8 mouse cellular contexts compared by ENCODE assay signal in the genomic region with DNA sequence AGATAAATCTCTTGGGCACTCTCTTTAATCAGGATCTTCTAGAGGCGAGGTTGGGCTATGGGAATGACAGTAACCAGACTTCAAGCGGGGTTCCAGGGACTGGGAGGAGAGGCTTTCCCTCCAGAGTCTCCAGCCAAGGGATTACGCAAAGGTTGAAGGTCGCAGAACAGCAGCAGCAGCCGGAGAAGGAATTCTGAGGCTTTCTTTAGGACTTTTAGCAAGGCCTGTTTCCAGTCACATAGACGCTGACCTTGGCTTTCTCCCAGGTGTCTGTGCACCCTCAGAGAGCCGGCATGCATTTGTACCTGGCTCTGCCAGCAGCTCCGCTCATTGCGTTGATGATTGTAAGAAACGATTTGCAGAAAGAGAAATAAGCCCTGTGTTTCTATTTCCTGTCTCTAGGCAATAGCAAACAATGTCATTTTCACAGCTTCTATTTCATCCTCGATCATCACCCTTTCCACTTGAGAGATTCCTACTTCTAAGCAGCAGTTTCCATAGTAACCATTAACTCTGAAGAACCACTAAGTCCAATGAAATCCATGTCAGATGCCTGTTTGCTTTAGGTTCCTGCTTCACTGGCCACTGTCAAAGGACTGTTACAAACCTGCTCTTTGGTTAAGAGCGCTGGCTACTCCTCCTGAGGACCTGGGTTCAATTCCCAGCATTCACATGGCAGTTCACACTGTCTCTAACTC.
A peak's percentile ranks its signal among the peaks of the same experiment; 100 is the strongest.
DNase-seq lines count a peak whose midpoint lies in the region; ATAC-seq lines count a peak whose summit lies in the region.

No protein-coding gene starts in this region.

- H3K36me3 ChIP-seq in forebrain, embryonic 14.5 days (ENCODE audit: control insufficient read depth, insufficient read depth, low read length) = no peaks in the 10 kb centered on the region
- H3K36me3 ChIP-seq in intestine, embryonic 15.5 days = no peaks in the 10 kb centered on the region
- no peaks in the 10 kb centered on the region for H3K36me3 ChIP-seq in midbrain, embryonic 12.5 days

- H3K4me2 ChIP-seq in forebrain, embryonic 14.5 days (ENCODE audit: low read length) = no peak overlapping the region
- H3K4me2 ChIP-seq in intestine, embryonic 15.5 days (replicated peaks) = no peak overlapping the region
- no peak overlapping the region; the same call in 1 of the 2 replicates for H3K4me2 ChIP-seq in midbrain, embryonic 12.5 days (replicated peaks)

- peak; percentile 20 to 21 for DNase-seq in cerebellum, postnatal 14 days
- DNase-seq in cerebellum, adult 8-10 months = no peak
- DNase-seq in MN1 (ENCODE audit: low spot score) = peak; percentile 37
- peak; percentile 70 for DNase-seq in forebrain, embryonic 14.5 days (ENCODE audit: low spot score)
- DNase-seq in frontal cortex, postnatal 25 days (ENCODE audit: low spot score in 2 of 2) = no peak
- no peak for DNase-seq in frontal cortex, postnatal 10 days (ENCODE audit: low spot score in 2 of 2)

- H3K27me3 ChIP-seq in forebrain, embryonic 14.5 days (replicated peaks; ENCODE audit: control insufficient read depth, insufficient read depth, low read length) = no peaks in the 10 kb centered on the region
- no peaks in the 10 kb centered on the region for H3K27me3 ChIP-seq in intestine, embryonic 15.5 days (replicated peaks)
- H3K27me3 ChIP-seq in midbrain, embryonic 12.5 days = no peaks in the 10 kb centered on the region

- H3K9me3 ChIP-seq in forebrain, embryonic 14.5 days (replicated peaks; ENCODE audit: control insufficient read depth, low read length) = no peaks in the 10 kb centered on the region
- H3K9me3 ChIP-seq in intestine, embryonic 15.5 days = no peaks in the 10 kb centered on the region
- no peaks in the 10 kb centered on the region for H3K9me3 ChIP-seq in midbrain, embryonic 12.5 days

- H3K9ac ChIP-seq in forebrain, embryonic 14.5 days (ENCODE audit: low read length) = no peak overlapping the region
- H3K9ac ChIP-seq in intestine, embryonic 15.5 days = no peak overlapping the region
- H3K9ac ChIP-seq in midbrain, embryonic 12.5 days (replicated peaks) = no peak overlapping the region

- no peaks in the 10 kb centered on the region for H3K4me1 ChIP-seq in forebrain, embryonic 14.5 days (ENCODE audit: control insufficient read depth, insufficient read depth, low read length)
- H3K4me1 ChIP-seq in intestine, embryonic 15.5 days (replicated peaks) = peaks cover 12% of the 10 kb centered on the region
- peaks cover 2% of the 10 kb centered on the region; the same call in 1 of the 2 replicates for H3K4me1 ChIP-seq in midbrain, embryonic 12.5 days

- ATAC-seq in forebrain, embryonic 14.5 days = peak; percentile 55; the same call in 1 of the 2 replicates
- ATAC-seq in intestine, embryonic 15.5 days = peak; percentile 82
- peak; percentile 65 for ATAC-seq in midbrain, embryonic 12.5 days (ENCODE audit: low FRiP score, low read depth)

- no peak overlapping the region for H3K4me3 ChIP-seq in forebrain, embryonic 14.5 days (ENCODE audit: low read depth, low read length)
- H3K4me3 ChIP-seq in intestine, embryonic 15.5 days (replicated peaks) = no peak overlapping the region
- no peak overlapping the region for H3K4me3 ChIP-seq in midbrain, embryonic 12.5 days

- H3K27ac ChIP-seq in forebrain, embryonic 14.5 days (ENCODE audit: low read depth, low read length) = peak overlapping the region; percentile 35
- H3K27ac ChIP-seq in intestine, embryonic 15.5 days = peak overlapping the region; percentile 48
- peak overlapping the region; percentile 3; the same call in 1 of the 2 replicates for H3K27ac ChIP-seq in midbrain, embryonic 12.5 days (replicated peaks)

- 54% methylated on average over 12 of the region's 12 CpGs for WGBS in forebrain, embryonic 14.5 days
- 36% methylated on average over 12 of the region's 12 CpGs for WGBS in intestine, embryonic 15.5 days
- WGBS in midbrain, embryonic 12.5 days = 18% methylated on average over 12 of the region's 12 CpGs

Comparison
In these comparisons a context has a peak if more than half of its experiments do, and no peak if none do; other contexts are left out.
1. DNase-seq: peak in cerebellum, postnatal 14 days (2 of 2), MN1 (single experiment) and forebrain, embryonic 14.5 days (single experiment); none in cerebellum, adult 8-10 months (single experiment), frontal cortex, postnatal 25 days (0 of 2) and frontal cortex, postnatal 10 days (0 of 2).
2. Peak in every context shown above with its lines, with median percentiles within 50 percentile points of each other: ATAC-seq and H3K27ac ChIP-seq.